Mouse (Mus musculus): ENCODE results near the gene Glmp. TPM values are rescaled to one million over a fixed set of nuclear protein-coding genes. Genes with fewer than 3 reads are reported as not detected.
A peak's percentile ranks its signal among the peaks of the same experiment; 100 is the strongest.

Glmp gene
- polyA plus RNA-seq, 1 experiment from 2014 or later = 164 TPM

GRCm38 (mm10) chr3:88296561-88297318, 28.1 kb upstream of the Glmp start, which contains the start of the genes Tsacc and Cct3:
Tsacc (minus strand) TSS chr3:88296999.
Cct3 (plus strand) TSS chr3:88297116.
- H3K27me3 ChIP-seq (ENCODE audit: insufficient read depth, poor library complexity, severe bottlenecking) = no peaks in the 10 kb centered on the region
- peaks cover 33% of the 10 kb centered on the region for H3K36me3 ChIP-seq
- H3K27ac ChIP-seq = peak within 1 kb of the TSS; percentile 94
- H3K4me1 ChIP-seq = peaks cover 13% of the 10 kb centered on the region
- DNase-seq (ENCODE audit: low spot score) = peak; percentile 99
- H3K4me3 ChIP-seq = peak within 1 kb of the TSS; percentile 82
- WGBS = under 1% methylated on average over 44 of the region's 44 CpGs
- no peaks in the 10 kb centered on the region for H3K9me3 ChIP-seq

DNA sequence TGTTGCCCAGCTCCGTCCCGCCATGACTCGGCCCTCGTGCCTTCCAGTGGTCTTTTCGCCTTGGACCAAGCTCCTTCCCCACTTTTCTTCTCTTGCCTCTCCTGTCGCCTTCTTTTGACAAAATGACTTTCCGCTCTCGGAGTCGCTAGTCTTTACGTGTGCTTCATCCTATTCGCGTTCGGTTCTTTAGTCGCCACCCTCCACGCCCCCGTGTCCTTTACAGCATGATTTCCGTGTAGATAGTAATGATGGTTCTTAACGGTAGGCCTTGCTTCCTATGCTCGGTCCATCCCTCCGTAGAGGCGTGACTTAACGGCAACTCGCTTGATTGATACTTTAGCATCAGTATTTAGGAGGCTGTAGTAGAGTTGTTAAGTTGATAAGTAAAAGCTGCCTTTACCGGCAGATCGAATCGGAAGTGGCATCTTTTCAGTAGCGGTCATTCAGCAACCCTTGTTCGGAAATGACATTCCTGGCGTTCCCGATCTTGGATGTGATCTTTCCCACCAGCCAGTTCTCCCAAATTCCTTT, 27.4 kb upstream of the Glmp start:
- H3K36me3 ChIP-seq = peaks cover 39% of the 10 kb centered on the region
- H3K4me3 ChIP-seq = peak overlapping the region; percentile 82
- peak overlapping the region; percentile 94 for H3K27ac ChIP-seq
- H3K27me3 ChIP-seq (ENCODE audit: insufficient read depth, poor library complexity, severe bottlenecking) = no peaks in the 10 kb centered on the region
- peaks cover 13% of the 10 kb centered on the region for H3K4me1 ChIP-seq
- under 1% methylated on average over 30 of the region's 30 CpGs for whole genome bisulfite sequencing
- H3K9me3 ChIP-seq = no peaks in the 10 kb centered on the region
- DNase-seq (ENCODE audit: low spot score) = no peak

GRCm38 (mm10) chr3:88299172-88299571, 25.7 kb upstream of the Glmp start:
- WGBS = 81% methylated on average over 1 of the region's 1 CpGs
- no peak overlapping the region for H3K27ac ChIP-seq

GRCm38 (mm10) chr3:88328956-88329355, 4.1 kb downstream of the Glmp start:
- WGBS = 78% methylated on average over 5 of the region's 5 CpGs
- no peak for DNase-seq (ENCODE audit: low spot score)
- Histone ChIP-seq H3K36me3 (peaks cover 38% of the 10 kb centered on the region), H3K4me1 (peaks cover 22% of the 10 kb centered on the region), H3K27ac (no peak overlapping the region), H3K4me3 (no peak overlapping the region), H3K9me3 (no peaks in the 10 kb centered on the region), H3K27me3 (ENCODE audit: insufficient read depth, poor library complexity, severe bottlenecking) (peaks cover 10% of the 10 kb centered on the region)

More at GRCm38 (mm10) chr3:88299172-88299571, 25.7 kb upstream of the Glmp start:
- Histone ChIP-seq H3K9me3 (no peaks in the 10 kb centered on the region), H3K4me3 (no peak overlapping the region), H3K4me1 (peaks cover 13% of the 10 kb centered on the region), H3K27me3 (ENCODE audit: insufficient read depth, poor library complexity, severe bottlenecking) (no peaks in the 10 kb centered on the region), H3K36me3 (peaks cover 56% of the 10 kb centered on the region)
- no peak for DNase-seq (ENCODE audit: low spot score)

- 28% methylated on average over 2 of the region's 2 CpGs for WGBS
- DNase-seq (ENCODE audit: low spot score) = no peak
- Histone ChIP-seq H3K27me3 (ENCODE audit: insufficient read depth, poor library complexity, severe bottlenecking) (peaks cover 10% of the 10 kb centered on the region), H3K4me1 (peaks cover 25% of the 10 kb centered on the region), H3K36me3 (peaks cover 37% of the 10 kb centered on the region), H3K27ac (no peak overlapping the region), H3K9me3 (no peaks in the 10 kb centered on the region), H3K4me3 (no peak overlapping the region)
Observed at GRCm38 (mm10) chr3:88331282-88331681, 6.5 kb downstream of the Glmp start.

DNA sequence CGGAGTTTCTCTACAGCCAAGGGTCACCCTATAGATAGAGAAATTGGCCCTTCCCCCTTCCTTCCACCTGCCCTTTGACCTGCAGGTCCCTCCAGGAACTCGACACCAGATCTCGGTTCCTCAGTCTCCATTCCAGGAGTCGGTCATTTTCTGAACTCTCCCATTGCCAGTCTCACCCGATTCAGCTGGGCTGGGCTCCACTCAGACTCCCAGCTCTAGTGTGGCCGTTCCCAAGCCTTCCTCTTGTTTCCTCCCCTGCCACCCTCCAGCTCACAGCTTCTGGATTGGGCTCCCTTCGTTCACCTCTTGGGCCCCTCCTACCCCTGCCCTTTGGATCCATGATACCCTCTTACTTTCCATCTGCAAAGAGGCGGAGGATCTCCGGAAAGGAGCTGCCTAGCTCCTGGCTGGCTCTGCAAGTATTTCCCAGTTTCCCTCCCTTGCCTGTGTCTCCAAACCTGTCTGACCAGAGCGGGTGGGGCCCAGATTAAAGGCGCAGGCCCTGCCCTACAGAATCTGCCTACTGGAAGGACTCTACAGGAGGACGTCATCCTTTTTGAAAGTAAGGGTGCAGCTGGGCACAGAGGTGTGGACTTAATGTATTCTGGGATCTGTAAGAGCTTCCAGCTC, 9.3 kb downstream of the Glmp start:
- H3K36me3 ChIP-seq = peaks cover 16% of the 10 kb centered on the region
- H3K4me3 ChIP-seq = peak overlapping the region; percentile 8; the same call in 1 of the 2 replicates
- DNase-seq (ENCODE audit: low spot score) = no peak
- peaks cover 37% of the 10 kb centered on the region for H3K4me1 ChIP-seq
- WGBS = 47% methylated on average over 12 of the region's 12 CpGs
- peak overlapping the region; percentile 56; the same call in 1 of the 2 replicates for H3K27ac ChIP-seq
- no peaks in the 10 kb centered on the region for H3K9me3 ChIP-seq
- peaks cover 10% of the 10 kb centered on the region for H3K27me3 ChIP-seq (ENCODE audit: insufficient read depth, poor library complexity, severe bottlenecking)

DNA sequence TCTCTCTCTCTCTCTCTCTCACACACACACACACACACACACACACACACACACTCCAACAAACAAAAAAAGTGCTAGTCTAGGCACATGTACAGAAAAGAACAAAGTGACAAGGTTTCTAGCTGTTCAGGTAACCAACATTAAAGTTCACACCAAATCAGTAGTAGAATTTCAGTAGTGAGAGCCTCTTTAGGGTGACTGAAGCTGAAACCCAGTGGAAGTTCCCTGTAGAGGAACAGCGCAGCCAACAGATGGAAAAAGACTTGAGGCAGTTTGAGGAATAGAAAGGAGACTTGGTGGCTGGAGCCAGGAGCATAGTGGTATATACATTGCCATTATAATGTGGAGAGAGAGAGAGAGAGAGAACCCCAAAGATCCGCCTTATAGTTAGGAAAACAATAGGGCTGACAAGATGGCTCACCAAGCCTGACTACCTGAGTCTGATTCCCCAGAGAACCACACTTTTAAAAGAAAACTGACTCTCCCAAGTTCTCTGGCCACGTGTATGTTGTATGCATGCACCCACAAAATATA, 10.1 kb downstream of the Glmp start:
- peaks cover 36% of the 10 kb centered on the region for H3K4me1 ChIP-seq
- peaks cover 10% of the 10 kb centered on the region for H3K27me3 ChIP-seq (ENCODE audit: insufficient read depth, poor library complexity, severe bottlenecking)
- no peaks in the 10 kb centered on the region for H3K9me3 ChIP-seq
- peak overlapping the region; percentile 98 for H3K27ac ChIP-seq
- H3K36me3 ChIP-seq = peaks cover 8% of the 10 kb centered on the region; the same call in 1 of the 2 replicates
- WGBS = 36% methylated on average over 3 of the region's 3 CpGs
- DNase-seq (ENCODE audit: low spot score) = no peak
- peak overlapping the region; percentile 75 for H3K4me3 ChIP-seq

DNA sequence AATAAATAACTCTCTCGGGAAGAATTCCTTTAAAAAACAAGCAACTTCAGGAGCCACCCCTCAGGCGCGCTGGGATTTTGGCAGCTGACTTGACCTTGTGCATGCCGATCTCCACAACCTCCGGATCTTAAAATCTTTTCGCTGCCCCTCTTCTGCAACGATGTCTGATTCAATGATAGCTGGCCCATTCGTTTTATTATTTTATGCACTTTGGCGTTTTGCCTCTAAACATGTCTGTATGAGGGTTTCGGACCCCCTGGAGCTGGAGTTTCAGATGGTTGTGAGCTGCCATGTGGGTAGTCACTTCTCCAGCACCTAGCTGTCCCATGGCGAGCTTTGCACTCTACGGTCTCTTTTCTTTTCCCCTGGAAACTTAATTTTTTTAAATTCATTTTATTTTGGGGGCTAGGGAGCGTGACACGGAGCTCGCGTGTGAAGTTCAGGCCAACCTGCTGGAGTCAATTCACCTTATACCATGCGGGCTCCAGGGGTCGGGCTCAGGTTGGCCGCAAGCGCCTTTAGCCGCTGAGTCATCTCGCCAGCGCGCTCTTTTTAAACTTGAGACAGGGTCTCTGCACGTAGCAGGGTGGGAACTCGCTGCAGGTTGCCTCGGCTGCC, 10.7 kb downstream of the Glmp start:
- Histone ChIP-seq H3K4me1 (peaks cover 36% of the 10 kb centered on the region), H3K27ac (peak overlapping the region; percentile 98), H3K27me3 (ENCODE audit: insufficient read depth, poor library complexity, severe bottlenecking) (peaks cover 10% of the 10 kb centered on the region), H3K4me3 (peak overlapping the region; percentile 75), H3K36me3 (peaks cover 5% of the 10 kb centered on the region; the same call in 1 of the 2 replicates), H3K9me3 (no peaks in the 10 kb centered on the region)
- 2% methylated on average over 27 of the region's 27 CpGs for WGBS
- no peak for DNase-seq (ENCODE audit: low spot score)

GRCm38 (mm10) chr3:88336058-88337013, 11.5 kb downstream of the Glmp start, which contains the start of the genes Tmem79 and Smg5:
Tmem79 (minus strand) TSS chr3:88336148.
Smg5 (plus strand) TSS chr3:88336260.
- peaks cover 10% of the 10 kb centered on the region for H3K27me3 ChIP-seq (ENCODE audit: insufficient read depth, poor library complexity, severe bottlenecking)
- no peaks in the 10 kb centered on the region for H3K9me3 ChIP-seq
- H3K27ac ChIP-seq = peak within 1 kb of the TSS; percentile 98
- H3K4me3 ChIP-seq = peak within 1 kb of the TSS; percentile 75
- 2% methylated on average over 66 of the region's 66 CpGs for WGBS
- DNase-seq (ENCODE audit: low spot score) = peak; percentile 99
- H3K4me1 ChIP-seq = peaks cover 36% of the 10 kb centered on the region
- peaks cover 8% of the 10 kb centered on the region; the same call in 1 of the 2 replicates for H3K36me3 ChIP-seq

DNA sequence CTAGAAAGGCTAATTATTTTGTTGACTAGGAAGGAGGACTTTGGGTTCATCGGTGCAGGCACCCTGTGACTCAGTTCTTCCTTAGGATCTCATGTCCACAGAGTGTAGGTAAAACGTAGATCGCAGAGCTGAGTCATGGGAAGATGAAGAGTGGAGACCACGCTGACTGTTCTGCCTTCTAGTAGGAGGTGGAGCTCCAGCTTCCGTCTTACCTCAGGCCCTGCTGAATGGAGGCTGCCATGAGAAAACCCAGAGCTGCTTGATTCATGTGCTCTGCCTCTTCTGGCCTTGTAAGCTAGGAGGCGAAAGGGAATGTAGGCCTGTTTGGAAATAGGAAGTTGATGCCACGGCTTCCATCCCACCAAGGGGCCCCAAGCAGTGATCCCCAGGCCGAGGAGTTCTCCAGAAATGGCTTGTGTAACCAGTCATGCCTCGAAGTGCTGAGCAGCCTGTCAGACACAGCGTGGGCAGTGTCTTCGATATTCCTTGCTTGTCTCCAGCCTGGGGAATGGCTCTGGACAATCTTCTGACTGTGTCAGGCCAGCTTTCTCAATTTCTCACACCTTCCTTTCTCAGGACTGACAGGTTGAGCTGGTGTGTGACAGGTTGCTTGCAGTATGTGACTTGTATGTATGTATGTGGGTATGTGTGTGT, 12.7 kb downstream of the Glmp start:
- 63% methylated on average over 11 of the region's 11 CpGs for WGBS
- Histone ChIP-seq H3K36me3 (peaks cover 19% of the 10 kb centered on the region), H3K4me1 (peaks cover 36% of the 10 kb centered on the region), H3K27me3 (ENCODE audit: insufficient read depth, poor library complexity, severe bottlenecking) (peaks cover 7% of the 10 kb centered on the region), H3K9me3 (no peaks in the 10 kb centered on the region), H3K4me3 (peak overlapping the region; percentile 75), H3K27ac (peak overlapping the region; percentile 98)
- DNase-seq (ENCODE audit: low spot score) = peak; percentile 84

GRCm38 (mm10) chr3:88338316-88338715, 13.5 kb downstream of the Glmp start:
- Histone ChIP-seq H3K36me3 (peaks cover 28% of the 10 kb centered on the region), H3K27ac (no peak overlapping the region; the same call in 1 of the 2 replicates), H3K27me3 (ENCODE audit: insufficient read depth, poor library complexity, severe bottlenecking) (0 out of 2 replicates have a peak, but pooled peaks cover under 1% of the 10 kb centered on the region), H3K4me3 (peak overlapping the region; percentile 75; the same call in 1 of the 2 replicates), H3K9me3 (no peaks in the 10 kb centered on the region), H3K4me1 (peaks cover 31% of the 10 kb centered on the region)
- 68% methylated on average over 7 of the region's 7 CpGs for WGBS
- peak; percentile 77 for DNase-seq (ENCODE audit: low spot score)

All from heart, embryonic 10.5 days (tissue).